Mouse (Mus musculus): ENCODE data around the gene Angptl7.

Angptl7 gene

DNA sequence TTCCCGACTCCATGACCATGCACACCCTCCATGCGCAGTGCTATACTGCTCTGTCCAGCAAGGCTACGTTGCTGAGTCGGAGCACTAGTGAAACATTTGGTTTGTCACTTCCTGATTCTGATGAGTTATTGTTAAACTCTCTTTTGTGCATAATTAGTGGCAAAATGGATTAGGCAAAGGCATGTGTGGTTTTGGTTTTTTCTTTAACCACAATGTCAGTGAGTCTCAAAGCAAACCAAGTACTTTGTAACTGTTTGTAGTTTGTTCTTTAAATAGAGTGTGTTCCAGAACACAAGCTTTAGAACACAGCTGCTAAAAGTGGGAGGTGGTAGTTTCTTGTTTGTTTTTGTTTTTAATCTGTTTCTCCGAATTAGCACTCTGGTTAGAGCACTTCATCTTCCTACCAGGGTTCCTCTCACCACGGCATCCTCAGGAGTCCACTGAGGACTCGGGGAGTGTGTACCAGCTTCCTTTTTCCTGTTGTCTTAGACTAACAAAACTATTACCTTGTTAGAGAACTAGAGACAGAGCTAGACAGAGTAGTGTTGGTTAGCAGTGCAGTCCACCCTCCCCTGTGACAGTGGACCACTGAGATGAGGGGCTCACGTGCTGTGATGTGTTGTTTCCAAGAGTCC lies 9.3 kb upstream of the Angptl7 start:
- ChIA-PET POLR2A (interaction anchor here in 2 of 4 experiments (0.5 to 1.5 kb wide), 6 partner anchors 10 to 80 kb away, joined by 3 to 9 read pairs (median 4); partner anchors contain the start of genes Angptl7 (in 1 of the 2), Mtor (in 1 of the 2) and Ubiad1 (in 1 of the 2)), CTCF (interaction anchor here in 1 of 4 experiments (0.6 to 1.6 kb wide), 2 partner anchors 95 to 375 kb away, joined by 3 to 4 read pairs; no protein-coding TSS in a partner anchor)

DNA sequence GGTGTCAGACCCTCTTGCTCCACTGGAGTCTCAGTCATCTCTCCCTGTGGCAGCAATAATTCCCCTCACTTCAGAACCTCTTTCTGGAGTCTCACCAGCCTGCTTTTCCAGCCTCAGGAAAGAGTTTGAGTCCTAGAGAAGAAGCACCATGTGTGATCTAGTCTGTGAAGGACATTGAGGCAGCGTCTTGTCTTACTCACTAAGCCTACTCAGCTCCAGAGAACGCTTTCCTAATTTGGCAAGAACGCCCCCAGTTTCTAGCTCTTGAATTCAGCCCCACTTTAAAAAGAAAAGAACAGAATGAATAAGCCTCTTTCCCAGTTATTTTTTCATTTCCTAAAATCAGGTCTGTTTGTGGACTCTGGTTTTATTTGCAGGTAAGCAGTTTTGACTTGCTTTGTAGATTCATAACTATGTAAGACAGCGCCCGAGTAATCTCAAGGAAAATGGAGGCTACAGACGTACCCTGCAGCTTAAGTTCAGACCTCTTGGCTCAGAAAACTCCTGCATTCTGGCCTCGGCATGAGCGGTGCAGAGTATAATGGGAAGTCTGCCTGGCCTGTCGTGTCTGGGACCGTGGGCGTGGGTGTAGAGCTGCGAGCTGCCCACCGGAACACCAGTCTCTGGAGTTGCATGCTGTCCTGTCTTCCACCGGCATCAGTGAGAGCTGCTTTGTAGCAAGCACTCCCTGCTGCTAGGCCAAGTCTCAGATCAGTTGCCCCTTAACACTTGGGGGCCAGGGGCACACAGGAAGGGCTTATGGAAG lies 8.0 kb upstream of the Angptl7 start:
- POLR2A ChIA-PET = interaction anchor here in 2 of 4 experiments (0.6 to 1.4 kb wide), 5 partner anchors 8 to 128 kb away, joined by 3 to 9 read pairs (median 3); partner anchors contain the start of genes Angptl7 (in 1 of the 2) and Mtor (in 1 of the 2)
- CTCF ChIA-PET = interaction anchor here in 1 of 4 experiments (1.0 to 1.6 kb wide), 2 partner anchors 14 to 96 kb away, joined by 3 to 4 read pairs; no protein-coding TSS in a partner anchor

DNA sequence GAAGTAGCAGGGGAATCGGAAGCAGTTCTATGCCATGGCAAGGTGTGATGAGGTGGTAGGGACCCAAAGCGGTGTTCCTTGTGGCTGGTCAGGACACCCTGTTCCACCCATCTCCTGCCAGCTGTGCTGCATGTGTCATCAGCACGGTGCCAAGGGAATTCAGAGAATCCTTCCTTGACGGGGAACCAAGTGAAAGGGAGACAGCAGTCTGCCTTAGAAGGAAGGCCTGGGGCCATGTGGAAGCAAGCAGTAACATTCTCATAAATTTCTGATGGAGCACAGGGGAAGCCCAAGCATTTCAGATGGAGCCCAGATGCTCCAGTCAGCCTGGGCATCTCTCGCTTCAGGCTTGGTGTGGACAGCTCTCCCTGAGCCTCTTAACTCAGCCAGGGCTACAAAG lies 7.3 kb upstream of the Angptl7 start:
- POLR2A ChIA-PET = no interaction called here

GRCm38 (mm10) chr4:148504497-148504959 lies 4.3 kb upstream of the Angptl7 start:
- CTCF ChIA-PET = interaction anchor here in 2 of 4 experiments (0.7 to 1.0 kb wide), 2 partner anchors 13 to 19 kb away, joined by 3 read pairs; no protein-coding TSS in a partner anchor
- POLR2A ChIA-PET = interaction anchor here in 1 of 4 experiments (1.0 to 1.7 kb wide), 6 partner anchors 8 to 79 kb away, joined by 3 to 5 read pairs (median 4); no protein-coding TSS in a partner anchor

More for the DNA sequence above, 7.3 kb upstream of the Angptl7 start:
- CTCF ChIA-PET = interaction anchor here in 1 of 4 experiments (1.0 kb wide), 1 partner anchor 15 kb away, joined by 3 read pairs; no protein-coding TSS in a partner anchor

DNA sequence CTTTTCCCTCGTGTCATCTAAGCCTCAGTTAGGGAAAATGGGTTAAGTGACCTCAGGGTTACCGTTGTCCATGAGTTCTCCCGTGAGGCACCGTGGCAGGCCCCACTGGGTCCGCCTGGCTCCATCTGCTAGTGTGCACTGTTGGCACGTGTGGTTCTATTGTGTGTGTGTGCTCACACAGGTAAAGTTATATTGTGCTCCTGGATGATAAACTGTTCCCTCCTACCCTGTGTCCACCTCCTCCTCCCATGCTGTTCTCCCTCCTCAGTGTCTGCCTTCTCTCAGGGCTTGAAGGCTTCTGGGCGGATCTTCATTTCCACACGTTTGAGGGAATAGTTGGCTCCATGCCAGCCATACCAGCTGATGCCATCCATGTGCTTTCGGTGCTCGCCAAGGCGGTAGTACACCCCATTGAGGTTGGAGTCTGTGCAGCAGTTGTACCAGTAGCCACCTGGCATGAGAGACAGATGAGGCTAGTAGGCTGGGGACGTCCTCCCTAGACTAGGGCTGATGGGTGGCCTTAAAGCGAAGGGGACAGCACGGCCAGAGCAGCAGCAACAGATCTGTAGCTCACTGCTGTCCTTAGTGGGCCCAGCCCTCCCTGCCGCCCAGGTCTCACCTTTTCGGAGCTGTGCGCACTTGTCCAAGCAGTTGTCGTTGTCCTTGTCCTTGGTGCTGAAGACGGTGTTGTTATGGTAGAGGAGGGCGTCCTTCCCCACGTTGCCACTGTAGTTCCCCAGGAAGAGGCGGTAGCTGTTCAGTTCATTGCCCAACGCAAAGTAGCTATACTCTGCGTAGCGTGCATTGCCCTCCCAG lies 4.2 kb downstream of the Angptl7 start:
- POLR2A ChIA-PET = interaction anchor here in 3 of 4 experiments (0.6 to 1.7 kb wide), 8 partner anchors 9 to 1134 kb away, joined by 3 to 5 read pairs (median 4); partner anchors contain the start of gene Tardbp (in 1 of the 3)
- CTCF ChIA-PET = interaction anchor here in 1 of 4 experiments (0.6 to 1.2 kb wide), 3 partner anchors 27 to 329 kb away, joined by 3 read pairs; partner anchors contain the start of gene Disp3

DNA sequence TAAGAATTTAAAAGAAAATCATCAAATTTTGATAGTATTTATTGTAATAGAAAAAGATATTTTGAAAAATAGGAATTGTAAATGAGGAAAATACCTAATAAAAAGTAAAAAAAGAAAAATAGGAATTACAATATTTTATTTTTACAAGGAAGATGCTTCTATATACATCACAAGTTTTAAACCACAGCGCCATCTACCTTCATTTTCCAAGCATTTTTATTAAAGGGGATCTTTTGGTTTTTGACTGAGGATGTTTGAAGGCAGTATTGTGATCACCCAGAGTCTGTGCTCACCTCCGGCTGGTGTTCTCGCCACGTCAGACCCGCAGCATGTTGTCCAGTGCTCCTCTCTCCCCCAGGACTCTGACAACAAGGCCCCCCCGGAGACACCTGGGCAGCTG lies 5.1 kb downstream of the Angptl7 start:
- ChIA-PET CTCF (no interaction called here), POLR2A (no interaction called here)

- ChIA-PET CTCF (interaction anchor here in 3 of 4 experiments (0.6 to 1.2 kb wide), 10 partner anchors 10 to 324 kb away, joined by 3 to 5 read pairs (median 3); partner anchors contain the start of genes Disp3 (in 1 of the 3) and Mtor (in 1 of the 3)), POLR2A (interaction anchor here in 1 of 4 experiments (1.1 kb wide), 1 partner anchor 100 kb away, joined by 3 read pairs; the partner anchor contains the start of gene Srm)
These were observed 8.8 kb downstream of the Angptl7 start for GRCm38 (mm10) chr4:148491448-148491847.

- CTCF ChIA-PET = interaction anchor here in 2 of 4 experiments (0.5 to 0.9 kb wide), 3 partner anchors 29 to 323 kb away, joined by 3 to 4 read pairs (median 3); no protein-coding TSS in a partner anchor
- POLR2A ChIA-PET = interaction anchor here in 1 of 4 experiments (0.9 kb wide), 1 partner anchor 139 kb away, joined by 3 read pairs; no protein-coding TSS in a partner anchor
These were observed 9.8 kb downstream of the Angptl7 start for GRCm38 (mm10) chr4:148490502-148490901.

DNA sequence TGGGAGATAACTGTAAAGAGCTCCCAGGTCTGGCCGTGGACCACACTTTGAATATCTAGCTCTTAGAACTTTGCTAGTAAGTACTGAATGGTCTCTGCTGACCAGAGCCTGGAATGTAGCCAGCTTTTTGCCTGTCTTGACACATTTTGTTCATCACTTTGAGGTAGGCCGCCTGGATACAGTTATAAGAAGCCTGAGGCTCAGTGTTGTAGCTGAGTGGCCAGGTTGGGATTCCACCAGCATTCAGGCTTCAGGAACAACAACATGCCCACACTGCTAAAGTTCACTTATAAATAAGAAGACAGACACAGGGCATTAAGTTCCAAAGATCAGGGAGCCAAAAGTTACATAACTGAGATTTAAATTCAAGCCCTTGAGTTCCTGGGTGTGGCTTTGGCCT lies 12.4 kb downstream of the Angptl7 start:
- ChIA-PET POLR2A (interaction anchor here in 3 of 4 experiments (0.5 to 2.5 kb wide), 9 partner anchors 12 to 1052 kb away, joined by 3 to 7 read pairs (median 3); partner anchors contain the start of gene Angptl7 (in 1 of the 3)), CTCF (interaction anchor here in 2 of 4 experiments (1.1 to 1.3 kb wide), 2 partner anchors 12 to 20 kb away, joined by 4 to 5 read pairs; partner anchors contain the start of gene Angptl7 (in 1 of the 2))

DNA sequence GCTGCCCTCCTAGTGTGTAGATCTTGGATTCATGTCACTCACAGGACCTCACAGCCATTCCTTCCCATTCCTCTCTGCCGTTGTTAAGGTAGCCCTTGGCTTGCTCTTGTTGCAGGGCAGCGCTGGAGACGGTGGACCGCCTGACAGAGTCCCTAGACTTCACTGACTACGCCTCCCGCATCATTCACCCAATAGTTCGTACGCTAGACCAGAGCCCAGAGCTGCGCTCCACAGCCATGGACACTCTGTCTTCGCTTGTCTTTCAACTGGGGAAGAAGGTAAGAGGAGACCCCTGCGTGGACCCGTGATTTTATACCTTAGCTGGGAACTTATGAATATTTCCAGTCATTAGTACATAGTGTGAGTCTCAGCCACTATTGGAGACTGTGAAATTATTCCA lies 15.7 kb downstream of the Angptl7 start:
- ChIA-PET POLR2A (interaction anchor here in 2 of 4 experiments (0.6 to 1.6 kb wide), 4 partner anchors 9 to 107 kb away, joined by 3 to 5 read pairs (median 4); partner anchors contain the start of genes Exosc10 (in 1 of the 2), Mtor (in 1 of the 2) and Srm (in 1 of the 2)), CTCF (interaction anchor here in 2 of 4 experiments (0.5 to 1.1 kb wide), 2 partner anchors 22 to 76 kb away, joined by 3 to 4 read pairs; no protein-coding TSS in a partner anchor)

DNA sequence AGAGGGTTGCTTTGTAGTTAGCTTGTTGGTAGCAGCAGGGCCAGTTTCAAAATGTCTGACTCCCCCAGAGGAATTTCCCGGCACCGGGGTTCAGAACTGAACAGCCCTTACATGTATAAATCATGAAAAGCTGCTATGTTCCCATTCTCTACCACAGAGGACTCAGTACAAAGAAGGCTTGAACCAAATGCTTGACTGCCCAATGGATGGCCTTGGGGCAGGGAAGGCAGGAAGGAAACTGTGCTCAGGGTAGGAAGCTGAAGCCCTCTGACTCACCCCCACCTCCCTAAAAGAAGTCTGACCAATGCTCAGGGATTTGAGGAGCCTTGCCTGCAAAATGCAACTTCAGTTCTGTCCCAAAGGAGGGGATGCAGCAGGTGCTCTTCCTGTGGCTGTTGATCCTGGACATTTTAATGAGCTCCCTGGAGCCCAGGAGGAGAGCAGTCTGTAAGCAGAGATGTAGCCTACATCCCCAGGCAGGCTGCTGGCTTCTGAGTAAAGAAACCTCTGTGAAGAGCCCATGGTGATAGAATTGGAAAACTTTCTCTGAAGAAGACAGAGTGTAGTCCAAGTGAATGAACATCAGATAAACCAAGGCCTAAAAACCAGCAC lies 18.6 kb downstream of the Angptl7 start:
- POLR2A ChIA-PET = interaction anchor here in 2 of 4 experiments (0.5 to 1.6 kb wide), 3 partner anchors 11 to 20 kb away, joined by 3 read pairs; no protein-coding TSS in a partner anchor
- CTCF ChIA-PET = interaction anchor here in 1 of 4 experiments (0.7 kb wide), 1 partner anchor 232 kb away, joined by 3 read pairs; no protein-coding TSS in a partner anchor

DNA sequence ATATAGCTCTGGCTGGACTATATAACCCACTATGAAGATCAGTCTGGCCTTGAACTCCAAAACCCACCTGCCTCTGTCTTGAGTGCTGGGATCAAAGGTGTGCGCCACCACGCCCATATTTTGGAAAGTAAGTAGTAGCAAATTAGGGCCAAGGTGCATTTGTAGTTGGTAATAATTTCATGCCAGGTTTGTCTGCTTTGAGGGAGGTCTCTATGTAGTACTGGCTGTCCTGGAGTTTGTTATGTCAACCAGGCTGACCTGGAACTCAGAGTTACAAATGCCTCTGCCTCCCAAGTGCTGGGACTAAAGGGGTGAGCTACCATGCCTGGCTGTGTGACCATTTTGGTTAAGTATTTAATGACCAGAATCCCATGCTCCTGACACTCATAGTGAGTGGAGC lies 20.0 kb downstream of the Angptl7 start:
- POLR2A ChIA-PET = interaction anchor here in 2 of 4 experiments (0.6 to 1.6 kb wide), 4 partner anchors 12 to 82 kb away, joined by 3 to 4 read pairs (median 3); no protein-coding TSS in a partner anchor
- CTCF ChIA-PET = no interaction called here

DNA sequence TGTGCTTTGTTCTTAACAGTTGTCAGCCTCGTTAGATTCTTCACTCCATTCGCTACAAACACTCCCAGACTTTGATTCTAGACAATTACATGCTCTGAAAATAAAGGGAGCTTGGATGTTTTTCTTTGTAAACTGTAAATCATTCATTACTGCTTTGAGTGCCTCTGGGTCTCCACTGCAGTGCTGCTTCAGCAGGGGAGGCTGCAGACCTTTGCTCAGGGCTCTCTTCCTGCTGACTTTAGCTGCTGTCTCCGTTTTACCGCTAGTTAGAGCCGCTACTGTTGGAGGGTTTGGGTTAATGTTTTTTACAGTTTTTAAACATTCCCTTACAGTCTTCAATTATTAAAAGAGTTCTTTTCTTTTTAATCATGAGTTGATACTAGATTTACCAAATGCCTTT lies 26.8 kb downstream of the Angptl7 start:
- POLR2A ChIA-PET = interaction anchor here in 1 of 4 experiments (1.1 kb wide), 1 partner anchor 27 kb away, joined by 3 read pairs; the partner anchor contains the start of gene Angptl7

DNA sequence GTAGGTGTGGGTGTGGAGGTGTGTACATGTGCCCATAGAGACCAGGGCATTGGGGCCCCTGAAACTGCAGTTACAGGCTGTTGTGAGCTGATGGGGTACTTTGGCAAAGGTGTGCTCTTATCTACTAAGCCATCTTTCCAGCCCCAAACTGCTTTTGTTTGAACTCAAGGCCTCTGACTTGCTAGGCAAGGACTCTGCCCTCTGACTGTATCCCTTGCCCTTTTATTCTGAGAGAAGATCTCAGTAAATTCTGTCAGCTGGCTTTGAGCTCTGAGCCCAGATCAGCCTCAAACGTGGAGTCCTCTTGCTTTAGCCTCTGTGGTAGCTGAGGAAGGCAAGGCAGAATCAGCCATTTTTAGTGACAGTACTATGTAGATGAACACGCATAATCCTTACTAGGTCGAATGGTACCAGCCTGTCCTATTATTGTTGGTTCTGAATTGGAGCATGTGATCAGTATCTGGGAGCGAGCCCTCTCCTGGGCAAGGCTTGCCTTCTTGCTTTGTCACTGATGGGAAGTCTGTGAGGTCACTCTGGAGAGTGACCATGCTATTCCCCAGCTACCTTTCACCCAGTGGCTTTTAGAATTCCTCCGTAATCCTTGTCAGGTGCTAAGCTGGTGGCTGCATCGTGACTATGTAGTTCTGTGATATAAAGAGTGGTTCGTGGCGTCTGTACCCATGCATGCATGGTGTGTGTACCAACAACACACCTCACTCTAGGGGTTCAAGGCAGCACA lies 27.7 kb downstream of the Angptl7 start:
- ChIA-PET CTCF (interaction anchor here in 1 of 4 experiments (0.6 to 1.1 kb wide), 2 partner anchors 19 to 495 kb away, joined by 3 read pairs; no protein-coding TSS in a partner anchor), POLR2A (interaction anchor here in 2 of 4 experiments (0.6 to 1.2 kb wide), 5 partner anchors 10 to 602 kb away, joined by 3 read pairs; partner anchors contain the start of genes Angptl7 (in 1 of the 2) and Ubiad1 (in 1 of the 2))

More for the DNA sequence above, 26.8 kb downstream of the Angptl7 start:
- CTCF ChIA-PET = no interaction called here

DNA sequence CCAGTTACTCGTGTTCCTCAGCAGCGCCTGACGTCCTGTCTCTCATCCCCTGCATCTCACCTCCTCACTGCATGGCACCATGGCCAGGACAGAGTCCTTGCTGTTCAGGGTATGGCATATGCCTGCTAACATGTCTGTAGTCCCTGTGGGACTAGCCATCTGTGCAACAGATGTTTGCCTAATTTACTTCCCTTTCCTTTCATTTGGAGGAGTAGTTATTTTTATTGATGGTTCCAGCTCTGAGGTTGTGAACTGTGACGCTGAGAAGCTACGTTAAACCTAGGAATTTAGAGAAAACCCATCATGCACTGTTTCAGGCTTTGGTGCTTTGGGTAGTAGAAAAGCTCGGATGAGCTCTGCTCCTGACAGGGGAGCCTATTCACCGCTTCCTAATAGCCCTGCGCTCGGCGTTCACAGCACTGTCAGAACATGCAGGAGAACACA lies 28.9 kb downstream of the Angptl7 start:
- ChIA-PET POLR2A (interaction anchor here in 2 of 4 experiments (0.6 to 1.2 kb wide), 5 partner anchors 10 to 1409 kb away, joined by 3 to 4 read pairs (median 3); partner anchors contain the start of gene Ubiad1 (in 1 of the 2)), CTCF (interaction anchor here in 1 of 4 experiments (0.9 kb wide), 1 partner anchor 183 kb away, joined by 3 read pairs; the partner anchor contains the start of gene Disp3)
